Mouse (Mus musculus) heart, adult 18-20 months (tissue): ENCODE data around the gene Cmc1. TPM values are rescaled to one million over a fixed set of nuclear protein-coding genes. Genes with fewer than 3 reads are reported as not detected.
A peak's percentile ranks its signal among the peaks of the same experiment; 100 is the strongest.

Source experiments
- DNase-seq, 2 experiments: peaks; one replicate each; pipeline ENCODE4 v3.0.0; 2021 to 2022; ENCODE audit warnings: mixed read lengths in 1 of 2
- long read RNA-seq, 2 experiments: library from polyadenylated mRNA; stranded (forward); transcript quantifications; one replicate each; pipeline ENCODE4 v2.0.0; 2021
- total RNA-seq, 2 experiments: library from RNA; stranded (reverse); gene quantifications; 2 replicates each; pipeline ENCODE4 v1.2.3; 2021

The Cmc1 gene
- total RNA-seq = 10 to 100 TPM; 31.8 to 33.0 TPM
- long read RNA-seq, experiment 1, transcript Cmc1-201 (4 exons, 1,169 nt) = major isoform, 28 of 32 reads
- long read RNA-seq, experiment 1, partial matches to known transcripts = 2 of 32 reads
- long read RNA-seq, experiment 1, other reads (novel, unspliced or antisense) = 2 of 32 reads
- long read RNA-seq, experiment 2, transcript Cmc1-201 (4 exons, 1,169 nt) = major isoform, 23 of 23 reads
- long read RNA-seq, experiment 2, partial matches to known transcripts = 0 of 23 reads
- long read RNA-seq, experiment 2, other reads (novel, unspliced or antisense) = 0 of 23 reads

DNA sequence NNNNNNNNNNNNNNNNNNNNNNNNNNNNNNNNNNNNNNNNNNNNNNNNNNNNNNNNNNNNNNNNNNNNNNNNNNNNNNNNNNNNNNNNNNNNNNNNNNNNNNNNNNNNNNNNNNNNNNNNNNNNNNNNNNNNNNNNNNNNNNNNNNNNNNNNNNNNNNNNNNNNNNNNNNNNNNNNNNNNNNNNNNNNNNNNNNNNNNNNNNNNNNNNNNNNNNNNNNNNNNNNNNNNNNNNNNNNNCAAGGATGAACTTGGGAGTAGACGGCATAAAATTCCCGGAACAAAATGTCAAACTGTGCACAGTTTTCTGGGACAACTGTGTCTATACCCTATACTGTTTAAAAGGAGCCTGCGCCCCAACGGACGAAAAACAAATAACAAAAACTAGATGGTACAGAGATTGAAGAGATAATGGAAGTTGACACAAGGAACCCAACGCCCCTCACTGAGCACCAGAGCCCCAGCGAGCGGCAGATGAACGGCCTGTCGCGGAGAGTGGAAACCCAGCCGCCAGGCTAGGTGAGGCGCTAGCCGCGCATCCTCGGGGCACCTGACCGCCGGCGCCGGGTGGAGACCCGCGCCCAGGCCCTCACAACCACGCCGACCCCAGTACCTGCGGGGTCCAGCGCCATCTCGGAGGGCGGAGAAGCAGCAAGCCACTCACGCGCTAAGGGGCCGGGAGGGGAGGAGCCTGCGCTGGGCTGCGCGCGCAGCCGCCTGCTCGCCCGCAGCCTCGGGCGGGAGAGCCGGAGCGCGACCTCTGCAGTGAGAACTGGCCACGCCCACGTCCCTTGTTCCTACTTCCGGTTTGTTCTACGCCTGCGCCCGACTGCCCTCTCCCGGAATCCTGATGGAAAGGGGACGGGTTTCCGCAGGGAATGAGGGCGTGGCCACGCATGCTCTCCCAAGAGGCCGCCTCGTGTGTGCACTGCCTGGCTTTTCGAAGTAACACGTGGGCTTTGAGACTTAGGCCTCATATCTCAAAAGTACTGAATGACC lies at the start of gene Cmc1:
Gene Cmc1 (minus strand): TSS at position 771 of the 996 bp plus-strand sequence.
- peak; percentile 97 to 98 for DNase-seq

- DNase-seq = no peak
Observed at GRCm38 (mm10) chr9:118198557-118198956, 48.6 kb upstream of the Cmc1 start.

- no peak for DNase-seq
Observed at GRCm38 (mm10) chr9:118196661-118197390, 46.8 kb upstream of the Cmc1 start.

GRCm38 (mm10) chr9:118193263-118193662 lies 43.3 kb upstream of the Cmc1 start:
- DNase-seq = no peak

DNA sequence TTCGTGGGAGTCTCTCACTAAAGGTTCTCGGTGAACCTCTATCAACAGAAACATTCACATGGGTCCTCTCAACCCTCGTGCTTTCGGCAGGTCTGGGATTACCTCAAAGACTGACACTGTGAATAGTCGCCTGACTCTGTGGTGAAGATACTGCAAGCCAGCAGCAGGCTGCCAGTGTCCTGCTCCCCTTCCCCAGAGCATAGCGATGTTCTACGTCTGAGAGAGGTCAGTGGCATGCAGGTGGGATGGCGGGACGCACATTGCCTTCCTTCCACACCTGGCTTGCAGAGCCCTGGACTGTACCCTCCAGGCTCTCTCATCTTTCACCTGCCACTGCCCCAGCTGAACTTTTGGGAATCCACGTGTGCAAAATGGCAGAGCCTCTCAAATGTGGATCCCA lies 41.3 kb upstream of the Cmc1 start:
- no peak for DNase-seq

- no peak for DNase-seq
Observed at GRCm38 (mm10) chr9:118188374-118188773, 38.4 kb upstream of the Cmc1 start.

DNA sequence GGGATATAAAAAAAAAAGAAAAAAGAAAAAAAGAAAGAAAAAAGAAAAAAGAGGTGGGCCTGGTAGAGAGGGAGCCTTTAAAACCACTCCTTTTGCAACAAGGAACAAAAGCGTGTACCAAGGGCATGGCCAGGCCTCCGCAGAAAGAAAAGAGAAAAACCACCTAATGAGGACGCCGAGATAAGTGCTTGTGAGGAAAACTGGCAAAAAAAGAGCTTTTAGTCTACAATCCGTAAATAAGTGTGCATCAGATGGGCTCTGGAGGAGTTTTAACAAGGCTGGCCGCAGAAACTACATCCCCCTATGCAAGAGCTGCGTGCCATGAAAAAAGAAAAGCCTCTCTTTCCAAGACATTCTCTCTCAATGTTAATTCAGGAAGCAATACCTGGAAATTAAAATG lies 37.4 kb upstream of the Cmc1 start:
- DNase-seq = no peak

DNA sequence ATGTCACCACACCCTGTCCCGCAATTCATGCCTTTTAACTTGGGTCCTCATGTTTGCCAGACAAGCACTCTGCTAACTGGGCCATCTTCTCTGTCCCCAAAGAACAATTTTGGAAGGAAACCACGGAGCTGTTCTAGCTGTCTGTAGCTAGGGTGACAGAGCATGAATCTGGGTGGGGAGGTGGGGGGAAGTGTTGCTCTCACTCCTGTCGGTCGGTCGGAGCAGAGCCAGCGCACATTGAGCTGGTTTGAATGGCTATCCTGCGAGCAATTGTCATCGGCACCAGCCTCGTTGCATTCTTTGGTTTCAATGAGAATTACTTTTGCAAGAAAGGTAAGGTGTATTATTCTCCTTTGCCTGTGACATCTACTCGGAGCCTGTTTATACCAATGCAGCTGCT lies 36.8 kb upstream of the Cmc1 start:
- DNase-seq = no peak

- no peak for DNase-seq
Observed at GRCm38 (mm10) chr9:118179136-118180025, 29.4 kb upstream of the Cmc1 start.

- no peak for DNase-seq
Observed at GRCm38 (mm10) chr9:118176687-118177086, 26.7 kb upstream of the Cmc1 start.

- no peak for DNase-seq
Observed at GRCm38 (mm10) chr9:118175411-118175810, 25.4 kb upstream of the Cmc1 start.

GRCm38 (mm10) chr9:118173086-118173485 lies 23.1 kb upstream of the Cmc1 start:
- no peak for DNase-seq

GRCm38 (mm10) chr9:118168544-118168943 lies 18.6 kb upstream of the Cmc1 start:
- DNase-seq = peak in 1 of 2 experiments; percentile 12

DNA sequence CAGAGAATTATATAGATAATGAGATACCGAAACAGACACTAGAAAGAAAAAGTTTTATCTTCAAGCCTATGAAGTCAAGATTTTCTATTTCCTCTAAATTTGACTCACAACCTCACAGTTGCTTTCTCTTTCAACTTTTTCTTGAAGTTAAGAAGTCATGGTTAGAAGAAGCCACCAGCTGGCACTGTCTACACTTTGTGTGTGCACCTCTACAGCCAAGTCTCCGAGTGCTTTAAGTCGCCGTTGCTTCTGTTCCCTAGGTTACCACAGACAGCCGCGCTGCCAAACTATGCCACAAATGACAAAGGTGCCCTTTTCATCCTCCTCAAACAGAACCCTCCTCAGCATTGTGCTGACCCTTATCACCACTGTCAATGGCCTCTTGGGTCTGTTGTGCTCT lies 17.6 kb upstream of the Cmc1 start:
- DNase-seq = no peak

GRCm38 (mm10) chr9:118161536-118161935 lies 11.6 kb upstream of the Cmc1 start:
- DNase-seq = no peak

- peak; percentile 21 to 29 for DNase-seq
Observed at GRCm38 (mm10) chr9:118159936-118160335, 10.0 kb upstream of the Cmc1 start.

- no peak for DNase-seq
Observed at GRCm38 (mm10) chr9:118158201-118158600, 8.2 kb upstream of the Cmc1 start.

GRCm38 (mm10) chr9:118157234-118157633 lies 7.3 kb upstream of the Cmc1 start:
- DNase-seq = no peak

- no peak for DNase-seq
Observed at GRCm38 (mm10) chr9:118154666-118155065, 4.7 kb upstream of the Cmc1 start.

DNA sequence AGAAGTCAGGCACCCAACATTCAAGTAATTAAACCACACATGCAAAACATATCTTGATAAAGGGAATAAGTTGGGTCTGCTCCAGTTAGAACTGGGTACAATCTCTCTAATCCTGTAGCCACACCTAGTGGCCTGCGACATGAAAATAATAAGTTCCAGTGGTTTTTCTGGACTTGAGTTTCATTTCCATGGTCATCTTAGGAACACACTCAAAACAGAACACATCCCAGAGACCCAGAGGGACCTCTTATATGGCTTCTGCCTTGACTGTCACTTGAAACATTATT lies 1.2 kb upstream of the Cmc1 start:
- DNase-seq = no peak

DNA sequence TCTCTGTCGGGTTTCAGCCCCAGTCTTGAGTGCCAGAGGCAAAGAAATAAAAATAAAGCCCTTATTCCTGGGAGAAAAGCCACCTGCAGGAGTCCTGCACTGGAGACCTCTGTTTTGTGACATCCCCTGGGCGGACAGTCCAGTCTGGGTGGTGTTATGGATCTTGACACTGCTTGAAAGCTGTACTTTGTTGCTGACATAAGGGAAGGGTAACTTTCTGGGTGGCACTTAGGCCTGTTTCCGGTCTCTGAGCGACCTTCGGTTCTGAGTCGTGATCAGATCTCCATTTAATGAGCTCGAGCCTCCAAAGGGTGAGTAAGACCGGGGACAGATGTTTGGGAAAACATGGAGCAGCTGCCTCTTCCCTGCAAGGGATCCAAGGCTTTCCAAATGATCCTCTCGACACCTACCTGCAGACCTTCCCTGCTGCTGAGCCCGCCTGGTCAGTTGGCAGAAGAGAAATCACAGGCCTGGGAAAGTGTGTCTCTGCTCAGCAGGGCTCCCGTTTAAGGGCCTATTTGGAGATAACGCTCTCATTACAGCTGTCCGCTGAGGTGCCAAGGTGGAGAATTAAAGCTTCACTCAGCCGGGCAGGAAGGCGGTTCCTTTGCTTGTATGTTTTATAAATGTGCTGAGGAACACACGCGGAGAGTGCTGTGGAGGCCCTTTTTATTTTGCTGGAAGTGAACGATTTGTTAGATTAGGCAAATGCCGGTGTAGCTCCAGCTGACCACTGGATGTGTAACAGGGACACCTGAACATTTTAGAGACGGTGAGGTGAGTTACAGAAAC lies 648 bp upstream of the Cmc1 start:
- DNase-seq = no peak
